Mouse (Mus musculus): Measurements from ENCODE around the gene Nxph4.

Gene Nxph4

DNA sequence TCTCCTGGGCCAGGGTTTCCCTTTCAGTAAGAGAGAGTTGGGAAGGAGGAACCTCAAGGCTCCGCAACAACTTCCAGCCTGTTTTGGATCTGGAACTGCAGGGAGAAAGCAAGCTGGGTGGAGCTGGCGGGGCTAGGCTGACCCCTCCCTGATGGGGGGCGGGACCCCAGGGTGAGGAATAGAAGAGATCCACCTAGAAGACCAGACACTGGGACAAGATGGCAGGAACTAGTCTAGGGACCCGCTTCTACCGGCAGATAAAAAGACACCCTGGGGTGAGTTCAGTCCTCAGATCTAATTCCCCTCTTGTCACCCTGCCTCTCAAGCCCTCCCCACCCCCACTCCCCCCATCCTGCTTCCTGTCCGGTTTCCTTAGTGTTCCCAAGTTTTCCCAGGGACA lies 19.6 kb downstream of the Nxph4 start, which contains the start of gene Ndufa4l2:
Gene Ndufa4l2, plus strand, starts transcription at position 204 of the 400 bp plus-strand sequence.
- DNase-seq = no peak

DNA sequence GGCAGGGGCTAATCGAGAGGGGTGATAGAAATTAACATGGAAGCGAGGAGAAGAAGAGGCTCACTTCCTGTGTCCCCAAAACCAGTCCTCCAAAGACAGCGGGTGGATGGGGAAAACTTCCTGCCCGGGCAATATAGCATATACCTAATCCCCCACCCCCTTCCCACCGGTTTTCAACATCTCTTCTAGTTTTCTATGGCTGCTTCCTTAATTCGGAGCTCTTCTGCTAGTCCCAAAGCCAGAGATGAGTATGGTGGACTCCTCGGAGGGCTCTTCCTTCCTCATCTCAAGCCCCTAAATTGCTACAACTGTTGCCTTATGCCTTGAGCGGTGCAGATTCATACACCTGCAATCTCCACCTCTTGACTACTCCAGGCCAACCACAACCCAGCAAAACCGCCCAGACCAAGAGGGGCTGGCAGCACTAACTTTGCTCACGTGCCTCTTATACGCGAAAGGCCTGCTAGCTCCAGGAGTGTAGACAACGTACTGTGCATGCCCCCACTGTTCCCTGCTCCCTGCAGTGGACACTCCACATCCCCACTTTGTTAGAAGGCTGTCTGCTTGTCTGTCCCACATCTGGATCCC lies 20.2 kb downstream of the Nxph4 start:
- no peak for DNase-seq

DNA sequence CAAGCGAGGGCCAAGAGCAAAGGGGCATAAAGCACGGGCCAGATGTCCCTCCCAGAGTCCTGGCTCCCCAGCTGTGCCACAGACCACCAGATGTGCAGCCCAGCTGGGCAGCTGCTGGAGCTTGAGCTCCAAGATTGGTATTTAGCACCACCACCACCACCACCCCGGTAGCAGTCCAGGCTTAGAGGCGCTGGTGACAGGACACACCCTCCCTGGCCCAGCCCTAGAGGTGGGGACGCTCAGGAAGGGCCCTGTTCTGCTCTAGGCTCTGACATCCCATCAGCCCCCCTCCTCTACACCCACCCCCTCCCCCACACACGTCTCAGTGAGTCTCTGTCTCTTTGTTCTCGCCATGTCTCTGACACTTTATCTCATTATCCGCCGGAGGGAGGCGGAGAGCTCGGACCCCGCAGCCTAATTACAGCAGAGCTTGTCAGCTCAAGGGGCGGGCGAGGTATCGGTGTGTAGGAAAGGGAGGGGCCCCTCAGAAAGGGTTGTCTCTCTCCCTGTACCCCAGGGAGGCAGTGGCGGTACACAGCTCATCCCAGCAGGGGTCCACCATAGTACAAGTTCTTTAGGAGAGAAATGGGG lies 20.8 kb downstream of the Nxph4 start:
- no peak for DNase-seq

DNA sequence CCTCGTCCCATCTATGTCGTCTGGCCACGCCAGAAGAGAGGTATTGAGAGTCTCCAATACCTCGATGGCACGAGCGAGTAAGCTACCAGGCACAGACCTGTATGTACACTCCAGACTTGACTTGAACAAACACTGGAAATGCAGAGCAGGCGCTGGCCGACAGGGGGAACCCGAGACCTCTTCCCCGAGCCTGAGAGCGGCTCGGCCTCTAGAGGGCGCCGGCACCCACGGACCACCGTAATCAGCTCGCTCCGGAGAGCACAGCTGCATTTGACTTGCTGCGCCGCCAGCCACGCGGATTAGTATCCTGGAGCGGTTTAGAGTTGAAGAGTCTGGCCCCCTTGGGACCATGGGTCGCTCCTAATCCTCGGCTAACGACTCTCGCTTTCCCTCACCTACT lies 21.5 kb downstream of the Nxph4 start:
- DNase-seq = peak; percentile 93

DNA sequence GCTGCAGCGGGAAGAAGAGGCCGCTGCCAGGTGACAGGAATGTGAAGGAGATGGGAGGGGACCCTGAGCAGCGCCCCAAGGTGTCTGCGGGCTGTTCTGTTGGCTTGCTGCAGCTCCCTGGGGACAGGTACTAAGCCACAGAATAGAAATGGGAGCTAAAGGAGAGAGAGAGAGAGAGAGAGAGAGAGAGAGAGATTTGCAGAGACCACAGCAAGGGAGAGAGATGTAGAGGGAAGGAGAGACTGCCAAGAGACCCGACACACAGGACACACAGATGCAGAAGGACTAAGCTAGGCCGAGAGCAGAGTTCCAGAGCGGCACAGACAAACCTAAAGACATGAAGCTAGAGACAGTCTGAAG lies 22.1 kb downstream of the Nxph4 start:
- DNase-seq = no peak

DNA sequence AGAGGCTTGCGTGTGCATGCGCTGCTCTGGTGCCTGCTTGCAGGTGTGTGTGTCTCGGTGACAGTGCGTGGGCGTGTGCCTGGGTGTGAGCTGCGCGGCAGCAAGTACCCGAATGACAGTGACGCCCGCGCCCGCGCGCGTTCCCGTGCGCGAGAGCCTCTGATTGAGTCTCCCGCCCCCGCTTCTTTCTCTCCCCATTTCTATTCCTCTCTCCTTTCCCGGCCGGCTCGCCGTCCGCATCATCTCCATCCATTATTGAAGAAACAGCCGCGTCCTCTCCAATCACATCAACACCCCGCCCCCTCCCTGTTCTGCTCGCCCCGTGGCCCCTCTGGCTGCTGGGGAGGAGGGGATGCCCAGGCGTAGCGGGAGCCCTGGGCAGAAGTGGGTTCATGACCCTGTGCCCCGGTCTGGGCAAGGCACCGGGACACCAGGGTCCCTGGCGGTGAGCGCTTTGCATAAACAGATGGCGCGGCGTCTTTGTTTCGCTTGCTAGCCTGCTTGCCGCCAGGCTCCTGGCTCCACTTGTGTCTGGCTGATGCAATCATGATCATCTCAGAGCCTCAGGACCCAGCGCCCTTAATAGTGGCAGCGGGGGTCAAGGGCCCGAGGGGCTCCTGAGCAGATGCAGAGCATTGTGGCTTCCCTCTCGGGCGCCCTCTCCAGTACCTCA lies 22.6 kb downstream of the Nxph4 start:
- DNase-seq = peak; percentile 94

DNA sequence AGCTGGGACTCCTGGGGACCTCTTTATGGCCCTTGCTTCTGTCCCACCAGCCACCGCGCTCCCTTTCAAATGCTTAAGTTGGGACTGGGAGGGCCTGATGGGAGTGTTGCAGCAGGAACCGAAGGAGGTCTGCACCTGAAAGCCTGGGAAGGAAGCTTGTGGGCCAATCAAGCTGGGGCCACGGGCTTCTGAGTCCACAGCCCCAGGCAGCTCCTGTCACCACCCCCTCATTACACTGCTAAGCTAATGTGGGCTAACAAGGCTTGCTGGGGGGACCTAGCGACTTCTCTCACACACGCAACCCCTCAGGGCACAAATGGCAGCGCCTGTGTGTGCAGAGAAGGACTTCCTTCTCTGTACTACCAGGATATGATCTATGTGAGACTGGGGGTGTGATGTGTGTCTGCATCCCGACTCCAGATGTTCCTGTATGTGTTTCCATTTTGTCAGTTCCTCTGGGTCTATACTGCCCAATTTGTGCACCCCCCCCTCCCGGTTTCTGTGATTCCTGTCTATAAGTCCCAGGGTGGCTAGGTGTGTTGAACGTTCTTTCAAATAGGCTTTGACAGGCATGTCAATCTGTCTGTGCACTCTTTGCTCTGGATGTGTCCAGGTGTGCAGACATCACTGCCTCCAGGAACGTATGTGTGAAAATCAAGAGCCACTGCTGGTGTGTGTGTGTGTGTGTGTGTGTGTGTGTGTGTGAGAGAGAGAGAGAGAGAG lies 23.3 kb downstream of the Nxph4 start:
- no peak for DNase-seq

DNA sequence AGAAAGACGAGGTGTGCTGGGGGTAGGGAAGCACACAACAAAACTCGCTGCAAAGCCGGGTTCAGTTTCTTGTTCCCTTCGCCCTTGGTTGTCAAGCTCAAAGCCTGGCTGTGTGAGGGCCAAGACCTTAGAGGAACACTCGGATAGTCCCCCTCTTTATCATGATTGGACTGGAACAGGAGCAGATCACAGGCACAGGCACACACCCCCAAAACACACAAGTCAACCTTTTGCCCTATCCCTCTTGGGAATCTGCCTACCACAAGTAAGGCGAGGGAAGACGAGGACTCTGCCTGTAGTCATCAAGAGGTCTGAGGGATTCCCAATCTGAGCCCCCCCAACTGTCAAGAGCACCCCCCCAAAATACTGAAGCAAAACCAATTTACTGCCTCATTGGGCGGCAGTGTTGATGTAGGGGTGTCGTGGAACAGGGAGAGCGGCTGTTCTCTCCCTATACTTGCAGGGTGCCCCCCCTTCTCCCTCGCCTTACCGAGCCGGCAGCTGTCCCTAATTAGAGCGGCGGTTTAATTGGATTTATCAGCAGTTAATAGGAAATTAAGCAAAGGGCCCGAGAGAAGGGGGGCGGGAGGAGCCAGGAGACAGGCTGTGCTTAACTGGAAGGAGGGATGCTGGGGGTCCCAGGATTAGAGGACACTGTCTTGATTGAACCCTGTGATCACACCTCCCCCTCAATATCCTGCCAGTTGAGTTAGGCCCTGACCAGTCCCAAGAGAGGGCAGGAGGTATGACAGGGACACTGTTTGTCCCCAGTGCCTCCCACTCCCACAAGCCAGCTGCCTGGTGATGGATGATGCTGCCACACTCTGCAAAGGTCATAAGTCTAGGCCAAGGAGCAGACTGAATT lies 24.3 kb downstream of the Nxph4 start:
- DNase-seq = no peak

DNA sequence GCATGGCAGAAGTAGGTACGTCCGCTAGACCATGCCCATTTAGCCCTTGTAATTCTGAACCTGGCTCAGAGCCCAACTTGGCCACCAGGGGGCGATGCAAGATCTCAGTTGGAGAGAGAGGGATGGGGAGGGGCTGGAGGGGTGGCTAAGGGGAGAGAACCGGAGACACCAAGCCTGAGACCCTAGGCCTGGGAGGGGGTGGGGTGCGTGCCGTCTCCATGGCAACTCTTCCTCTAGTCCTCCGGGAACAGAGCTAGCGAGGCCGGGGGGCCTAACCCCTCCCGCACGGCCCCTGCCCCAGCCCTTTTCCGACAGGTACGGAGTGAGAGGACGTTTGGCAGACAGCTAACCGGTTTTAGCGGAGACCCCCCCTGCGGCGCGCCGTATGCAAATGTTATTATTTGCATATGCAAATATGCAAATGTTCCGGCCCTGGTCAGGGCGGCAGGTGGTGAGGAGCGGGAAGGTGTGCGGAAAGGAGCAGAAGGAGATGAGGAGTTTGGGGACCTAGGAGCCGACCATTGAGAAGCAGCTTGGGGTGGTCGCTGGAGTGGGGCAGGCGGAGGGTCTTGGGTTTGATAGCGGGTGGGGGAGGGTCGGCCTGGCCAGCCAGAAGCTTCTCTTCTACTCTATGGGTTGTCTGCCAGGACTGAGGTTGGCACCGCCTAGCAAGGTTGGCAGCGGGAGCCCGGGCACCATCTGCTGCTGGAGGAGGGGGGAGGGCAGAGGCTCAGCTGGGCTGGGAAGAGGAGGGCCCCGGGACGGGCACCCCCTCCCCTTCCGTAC lies 25.1 kb downstream of the Nxph4 start:
- peak; percentile 82 for DNase-seq

DNA sequence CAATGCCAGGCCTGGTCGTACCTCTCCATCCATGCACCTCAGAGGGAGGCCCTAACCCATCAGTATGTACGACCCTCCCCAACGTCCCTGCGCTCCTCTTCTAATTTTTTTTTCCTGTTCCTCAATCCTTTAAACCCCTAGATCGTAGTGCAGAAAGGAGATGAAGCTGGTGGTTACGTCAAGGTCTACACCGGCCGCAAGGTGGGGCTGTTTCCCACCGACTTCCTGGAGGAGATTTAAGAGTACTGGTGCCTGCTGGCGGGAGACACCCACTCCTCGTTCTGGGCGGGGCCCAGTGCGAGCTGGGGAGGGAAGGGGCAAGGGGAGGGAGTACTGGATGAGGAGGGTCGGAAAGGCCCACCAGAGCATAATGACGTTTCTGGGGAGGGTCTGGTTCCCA lies 26.1 kb downstream of the Nxph4 start:
- DNase-seq = peak; percentile 76

DNA sequence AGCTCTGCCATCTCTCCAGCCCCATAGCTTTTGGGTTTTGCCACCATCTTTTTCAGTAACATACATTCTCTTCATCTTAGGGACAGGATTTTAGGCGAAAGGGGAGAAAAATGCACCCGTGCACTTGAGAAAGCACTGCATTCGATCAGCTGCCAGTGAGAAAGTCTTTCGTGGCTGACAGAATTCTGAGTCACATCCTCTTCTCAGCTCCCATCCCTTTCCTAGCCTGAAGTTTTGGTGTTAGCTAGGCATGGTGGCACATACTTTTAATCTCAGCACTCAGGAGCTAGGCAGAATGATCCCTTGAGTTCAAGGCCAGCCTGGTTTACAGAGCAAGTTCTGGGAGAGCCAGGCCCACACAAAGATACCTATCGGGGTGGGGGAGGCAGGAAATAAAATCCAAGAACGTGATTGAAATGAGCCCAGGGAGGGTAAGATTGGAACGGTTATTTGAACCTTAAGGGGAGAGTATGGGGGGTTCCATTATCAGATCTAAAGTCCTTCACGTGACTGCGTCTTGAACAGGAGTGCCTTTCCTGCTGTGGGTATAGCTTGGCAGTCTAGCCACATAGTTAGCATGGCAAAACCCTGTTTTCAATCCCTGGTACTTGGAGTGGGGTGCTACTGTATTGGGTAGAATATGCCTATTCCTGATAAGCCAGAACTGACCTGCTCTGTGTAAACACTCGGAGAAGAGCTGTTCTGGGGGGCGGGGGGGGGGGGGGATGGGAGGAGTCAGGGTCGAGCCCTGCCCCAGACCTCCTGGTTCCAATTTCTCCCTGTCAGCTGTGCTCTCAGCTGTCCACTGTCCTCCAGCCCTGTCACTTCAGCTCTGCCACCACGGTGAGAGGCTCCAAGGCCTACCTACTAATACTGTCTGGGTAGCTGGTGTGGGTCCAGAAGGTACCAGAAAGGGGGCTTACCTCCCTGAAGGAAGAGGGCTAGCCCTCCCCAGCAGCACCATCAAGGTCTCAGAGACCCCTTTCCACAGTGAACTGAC lies 33.2 kb downstream of the Nxph4 start, which contains the start of gene Stac3:
Gene Stac3, plus strand, starts transcription at position 793 of the 1,000 bp plus-strand sequence.
- DNase-seq = no peak

DNA sequence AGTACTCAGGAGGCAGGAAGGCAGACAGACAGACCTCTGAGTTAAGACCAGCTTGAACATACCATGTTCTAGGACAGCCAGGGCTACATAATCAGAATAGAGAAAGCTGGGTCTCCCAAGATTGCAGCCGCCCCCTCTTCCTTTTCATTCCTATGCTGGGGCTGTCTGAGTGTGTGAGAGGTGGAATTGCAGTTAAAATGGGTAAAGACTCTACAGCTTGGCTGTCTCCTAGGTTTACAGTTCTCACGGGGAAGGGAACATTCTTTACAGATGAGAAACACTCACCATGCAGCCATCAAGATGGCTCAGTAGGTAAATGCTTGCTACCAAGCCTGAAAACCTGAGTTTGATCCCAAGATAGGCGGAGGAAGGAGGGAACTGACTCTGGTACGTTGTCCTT lies 34.3 kb downstream of the Nxph4 start:
- no peak for DNase-seq

DNA sequence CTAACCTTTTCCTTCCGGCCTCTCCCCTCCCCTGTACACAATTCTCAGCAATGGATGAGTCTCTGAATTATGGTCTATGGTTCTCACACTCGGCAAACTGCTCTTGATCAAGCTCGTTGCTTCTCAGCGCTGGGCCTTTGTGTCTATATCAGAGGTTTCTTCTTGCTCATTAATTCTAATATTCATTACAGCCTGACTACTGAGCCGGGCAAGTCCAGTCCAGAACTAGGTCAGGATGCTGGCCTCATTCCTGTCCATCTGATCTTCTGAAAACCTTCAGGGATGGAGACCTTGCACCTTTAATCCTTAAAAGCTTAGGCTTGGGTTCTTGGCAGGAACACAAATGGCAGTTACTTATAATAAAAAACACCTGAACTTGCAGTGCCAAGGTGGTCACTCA lies 34.8 kb downstream of the Nxph4 start:
- DNase-seq = no peak

DNA sequence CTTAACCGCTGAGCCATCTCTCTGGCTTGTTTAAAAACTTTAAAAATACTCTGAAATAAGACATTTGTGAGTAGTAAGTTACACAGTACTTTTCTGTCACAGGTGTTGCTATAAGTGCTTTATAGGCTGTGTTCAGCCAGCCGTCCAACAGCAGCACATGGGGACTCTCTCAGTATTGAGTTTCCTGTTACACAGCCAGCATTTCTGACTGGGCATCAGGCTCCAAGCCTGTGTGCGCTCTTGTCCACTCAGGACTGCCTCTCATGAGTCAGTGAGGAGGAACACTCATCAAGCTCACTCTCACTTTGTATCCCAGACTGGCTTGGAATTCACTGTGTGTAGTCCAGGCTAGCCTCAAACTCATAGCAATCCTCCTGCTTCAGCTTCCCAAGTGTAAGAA lies 38.2 kb downstream of the Nxph4 start:
- DNase-seq = no peak

DNA sequence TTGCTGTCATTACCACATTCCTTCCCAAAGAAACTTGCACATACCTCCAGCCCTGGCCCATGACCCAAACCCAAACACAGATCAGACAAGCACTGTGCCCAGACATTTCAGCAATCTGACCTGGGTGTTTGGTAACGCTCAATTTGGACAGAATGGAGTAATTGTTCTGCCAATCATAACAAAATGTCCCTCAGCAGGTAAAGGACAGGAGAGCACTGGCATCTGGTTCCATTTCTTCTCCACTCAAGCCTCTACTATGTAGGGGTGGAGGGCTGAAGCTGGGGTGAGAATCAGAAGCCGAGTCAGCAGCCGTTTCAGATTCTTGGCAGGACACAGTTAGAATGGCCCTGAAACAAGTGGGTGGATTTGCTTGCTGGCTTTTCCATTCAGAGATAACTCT lies 42.2 kb downstream of the Nxph4 start:
- no peak for DNase-seq

DNA sequence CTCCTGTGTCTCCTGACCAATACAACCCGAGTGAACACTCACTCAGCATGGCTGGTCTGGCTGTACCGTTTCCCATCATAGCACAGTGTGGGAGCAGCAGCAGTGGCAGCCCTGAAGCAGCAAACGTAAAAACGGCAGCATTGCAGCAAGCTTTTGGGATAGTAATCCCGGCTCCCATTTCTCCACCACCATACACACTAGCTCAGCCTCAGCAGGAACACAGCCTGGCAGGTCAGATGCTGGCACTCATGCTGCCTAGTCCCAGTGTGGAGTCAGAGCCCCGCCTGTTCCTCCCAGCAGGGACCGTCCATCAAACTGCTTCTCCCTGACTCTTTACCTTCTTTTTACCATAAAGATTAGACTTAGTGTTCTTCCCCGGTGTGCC lies 43.2 kb downstream of the Nxph4 start:
- no peak for DNase-seq

DNA sequence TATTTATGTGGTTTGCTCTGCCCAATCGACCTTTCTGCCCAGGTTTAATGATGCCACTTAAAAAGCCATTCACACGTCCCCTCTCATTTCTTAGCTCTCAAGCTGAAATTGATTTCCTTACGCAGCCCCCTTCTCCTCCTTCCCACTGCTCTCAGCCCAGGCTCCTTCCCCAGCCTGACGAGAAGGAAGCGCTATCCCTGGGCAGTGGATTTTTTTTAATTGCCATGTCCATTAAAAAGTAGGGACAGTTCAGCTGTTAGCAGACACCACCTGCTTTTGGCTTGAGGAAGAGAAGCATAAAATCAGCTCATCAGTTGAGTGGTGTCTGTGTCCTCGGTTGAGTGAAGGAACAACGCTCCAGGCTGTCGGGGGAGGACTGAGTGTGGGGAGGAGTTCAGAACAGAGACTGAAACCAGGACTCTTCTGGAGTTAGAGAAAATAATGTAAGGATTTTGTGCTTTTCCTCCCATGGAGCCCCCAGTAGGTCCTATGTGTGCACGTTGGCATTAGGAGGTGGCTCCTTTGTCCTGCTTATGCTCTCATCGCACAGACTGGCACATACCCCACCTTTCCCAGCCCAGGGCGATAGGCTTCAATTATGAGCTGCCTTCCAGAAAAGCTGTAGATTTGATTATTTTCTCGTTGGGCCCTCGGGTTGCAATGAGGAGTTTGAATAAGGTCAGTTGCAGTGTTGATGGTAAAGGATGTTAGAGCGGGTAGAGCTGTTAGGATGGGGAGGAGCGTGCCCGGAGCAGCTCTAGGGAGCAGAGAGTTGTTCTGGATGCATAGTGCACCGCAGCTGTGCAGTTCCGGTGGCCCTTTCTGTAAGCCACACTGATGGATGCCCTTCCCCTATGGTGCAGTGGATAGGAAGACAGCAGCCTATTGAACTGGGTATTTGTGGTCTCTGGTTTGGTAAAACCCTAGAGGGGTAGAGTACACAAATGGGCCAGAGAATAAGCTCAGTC lies 43.9 kb downstream of the Nxph4 start:
- no peak for DNase-seq

DNA sequence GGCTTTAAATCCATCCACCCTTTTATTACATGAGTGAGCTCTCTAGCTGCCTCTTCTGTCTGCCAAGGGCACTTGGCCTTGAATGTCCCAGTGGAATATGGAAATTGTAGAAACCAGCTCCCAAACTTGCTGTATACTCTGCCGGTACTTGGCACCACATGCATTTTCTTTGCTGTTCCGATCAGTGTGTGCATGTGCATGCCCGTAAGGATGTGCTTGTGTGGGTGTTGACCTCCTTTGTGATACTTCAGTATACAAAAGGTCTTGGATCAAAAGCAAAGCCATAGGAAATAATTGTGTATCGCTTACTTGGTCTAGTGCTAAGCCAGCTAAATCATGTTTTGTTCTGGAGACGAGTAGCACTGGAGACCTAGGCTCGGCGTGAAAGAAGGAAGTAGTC lies 45.5 kb downstream of the Nxph4 start:
- DNase-seq = no peak

DNA sequence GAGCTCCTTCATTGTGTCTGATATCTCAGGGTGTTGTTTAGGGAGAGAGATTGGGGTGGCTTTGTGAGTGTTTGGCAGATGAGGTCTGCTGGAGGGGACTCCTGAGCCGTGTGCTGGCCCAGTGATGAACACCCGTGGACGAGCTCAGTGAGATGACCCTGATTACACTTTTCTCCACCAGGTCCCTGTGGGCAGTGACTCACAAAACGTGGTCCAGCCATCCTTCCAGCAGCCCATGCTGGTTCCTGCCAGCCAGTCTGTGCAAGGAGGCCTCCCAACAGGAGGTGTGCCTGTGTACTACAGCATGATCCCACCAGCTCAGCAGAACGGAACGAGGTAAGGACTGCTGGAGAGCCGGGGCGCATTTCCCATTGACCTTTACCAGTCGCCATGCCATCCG lies 49.1 kb downstream of the Nxph4 start:
- DNase-seq = no peak

Data from right cerebral cortex, adult 18-20 months (tissue).